Mouse (Mus musculus): ENCODE data around the gene Tmcc3.

GRCm38 (mm10) chr10:94524966-94525365, 213.2 kb downstream of the Tmcc3 start:
- TF ChIP-seq CTCF (IDR thresholded peaks at IDR 0.05; ENCODE audit: low read depth), result no peak
- no peak for TF ChIP-seq EP300 (optimal IDR thresholded peaks at IDR 0.05)

Measured in stomach, postnatal 0 days (tissue).